Mouse (Mus musculus): ENCODE measurements around the gene Slc11a2. TPM values are rescaled to one million over a fixed set of nuclear protein-coding genes. Genes with fewer than 3 reads are reported as not detected.

Slc11a2 gene
- total and polyA plus RNA-seq, 3 experiments = 8.9 to 18.6 (median 13.0) TPM

DNA sequence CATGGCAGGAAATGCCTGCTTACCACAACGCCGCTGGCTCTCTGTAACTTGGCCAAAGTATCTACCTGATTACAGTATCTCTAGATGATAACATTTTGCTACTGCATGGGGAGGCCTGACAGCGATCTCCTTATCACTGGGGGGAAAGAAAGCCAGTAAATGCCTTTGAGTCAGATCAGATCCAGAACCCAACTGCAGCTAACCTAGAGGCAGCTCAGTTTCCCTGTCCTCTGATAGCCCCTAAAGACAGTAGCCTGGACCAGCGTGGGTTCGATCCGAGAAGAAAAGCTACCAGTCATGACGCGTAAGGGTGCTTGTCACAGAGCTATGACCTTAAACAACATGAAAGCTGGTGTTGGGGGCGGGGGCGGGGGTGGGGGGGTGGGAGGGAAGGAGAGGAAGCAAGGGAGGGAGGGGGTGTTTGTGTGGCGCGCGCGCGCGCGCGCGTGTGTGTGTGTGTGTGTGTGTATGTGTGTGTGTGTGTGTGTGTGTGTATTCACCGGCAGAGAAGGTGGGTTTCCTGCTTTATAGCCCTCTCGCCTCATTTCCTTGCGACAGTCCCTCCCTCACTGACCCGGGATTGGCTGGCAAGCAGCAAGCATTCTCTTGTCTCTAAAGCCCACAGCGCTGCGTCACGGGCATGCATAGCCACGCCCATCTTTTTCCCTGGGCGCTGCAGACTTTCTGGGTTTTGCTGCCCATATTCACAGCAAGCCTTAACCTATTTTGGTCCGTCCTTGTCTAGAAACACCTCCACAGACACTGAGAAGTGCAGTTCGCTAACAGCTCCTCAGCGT is 18.5 kb upstream of the Slc11a2 start:
- no peaks in the 10 kb centered on the region for H3K36me3 ChIP-seq (replicated peaks in 1 of 2; ENCODE audit: control insufficient read depth in 1 of 2, insufficient read depth in 1 of 2, low read length in 1 of 2)
- peak; percentile 96 for DNase-seq (ENCODE audit: extremely low read depth)
- no peaks in the 10 kb centered on the region for H3K79me2 ChIP-seq (replicated peaks; ENCODE audit: control insufficient read depth, extremely low read depth, insufficient read depth, poor library complexity, severe bottlenecking)
- in situ Hi-C loops (cut with MboI; ENCODE audit: low pct_ligation_motif_present, low pct_unique_long_range_greater_than_20kb, low sequenced_read_pairs) = no loop called here
- H3K9ac ChIP-seq (ENCODE audit: insufficient read depth, low read depth) = peak overlapping the region; percentile 73
- H3K9me3 ChIP-seq (replicated peaks; ENCODE audit: low read length) = no peaks in the 10 kb centered on the region
- H3K27ac ChIP-seq (ENCODE audit: insufficient read depth, low read depth) = no peak overlapping the region
- TF ChIP-seq MXI1 (IDR thresholded peaks at IDR 0.05; ENCODE audit: low read depth, low read length) = no peak
- no peak for TF ChIP-seq CHD1 (IDR thresholded peaks at IDR 0.05; ENCODE audit: low read depth, low read length)
- no peak for TF ChIP-seq ETS1 (conservative IDR thresholded peaks at IDR 0.05; ENCODE audit: low read depth, low read length)
- TF ChIP-seq SIN3A (IDR thresholded peaks at IDR 0.05; ENCODE audit: low read length) = no peak
- no peak for TF ChIP-seq RCOR1 (conservative IDR thresholded peaks at IDR 0.05; ENCODE audit: low read depth, low read length)
- no peak for TF ChIP-seq CTCF (conservative IDR thresholded peaks at IDR 0.05 in 1 of 2, IDR thresholded peaks at IDR 0.05 in 1 of 2; ENCODE audit: low read depth in 2 of 2, low read length in 2 of 2)
- TF ChIP-seq RAD21 (IDR thresholded peaks at IDR 0.05; ENCODE audit: low read depth, low read length) = no peak
- peak; percentile 58 for TF ChIP-seq NRF1 (IDR thresholded peaks at IDR 0.05; ENCODE audit: low read depth, low read length)
- no peak for TF ChIP-seq MYC (IDR thresholded peaks at IDR 0.05; ENCODE audit: low read depth, low read length)
- no peak for TF ChIP-seq ZC3H11A (IDR thresholded peaks at IDR 0.05; ENCODE audit: low read depth, low read length)
- TF ChIP-seq CHD2 (IDR thresholded peaks at IDR 0.05; ENCODE audit: low read length) = no peak
- TF ChIP-seq GABPA (IDR thresholded peaks at IDR 0.05; ENCODE audit: insufficient replicate concordance, low read depth, low read length) = no peak
- TF ChIP-seq POLR2AphosphoS2 (IDR thresholded peaks at IDR 0.05; ENCODE audit: low read depth, low read length) = no peak
- no peak for TF ChIP-seq ZNF384 (IDR thresholded peaks at IDR 0.05; ENCODE audit: low read depth, low read length)
- TF ChIP-seq SMC3 (IDR thresholded peaks at IDR 0.05; ENCODE audit: low read depth, low read length) = no peak
- peak; percentile 67 for TF ChIP-seq POLR2A (IDR thresholded peaks at IDR 0.05; ENCODE audit: low read depth, low read length)
- TF ChIP-seq TBP (conservative IDR thresholded peaks at IDR 0.05; ENCODE audit: low read depth, low read length) = peak; percentile 94
- no peak for TF ChIP-seq KAT2A (IDR thresholded peaks at IDR 0.05; ENCODE audit: insufficient replicate concordance, low read length)
- no peak for TF ChIP-seq JUND (conservative IDR thresholded peaks at IDR 0.05; ENCODE audit: low read depth, low read length)
- no peak for TF ChIP-seq MAFK (IDR thresholded peaks at IDR 0.05; ENCODE audit: insufficient replicate concordance, low read length)
- peak; percentile 58; the same call in 1 of the 2 replicates for TF ChIP-seq HCFC1 (IDR thresholded peaks at IDR 0.05; ENCODE audit: low read depth, low read length)
- peak; percentile 60; the same call in 1 of the 2 replicates for TF ChIP-seq MAZ (IDR thresholded peaks at IDR 0.05; ENCODE audit: low read depth, low read length)
- TF ChIP-seq MAX (IDR thresholded peaks at IDR 0.05; ENCODE audit: low read length) = peak; percentile 31
- no peak for TF ChIP-seq USF2 (conservative IDR thresholded peaks at IDR 0.05; ENCODE audit: low read depth, low read length)
- TF ChIP-seq EP300 (IDR thresholded peaks at IDR 0.05; ENCODE audit: low read length) = no peak
- no peak for TF ChIP-seq MEF2A (IDR thresholded peaks at IDR 0.05; ENCODE audit: borderline replicate concordance, low read depth, low read length)
- no peak for TF ChIP-seq JUN (IDR thresholded peaks at IDR 0.05; ENCODE audit: insufficient read depth, low read depth, low read length)
- peak; percentile 83 for TF ChIP-seq ELF1 (IDR thresholded peaks at IDR 0.05; ENCODE audit: low read depth, low read length)
- no peak for TF ChIP-seq BHLHE40 (IDR thresholded peaks at IDR 0.05; ENCODE audit: low read depth, low read length)
- TF ChIP-seq ZKSCAN1 (IDR thresholded peaks at IDR 0.05; ENCODE audit: borderline replicate concordance, low read depth, low read length) = no peak
- no peak; the same call in 1 of the 2 replicates for TF ChIP-seq ZMIZ1 (IDR thresholded peaks at IDR 0.05; ENCODE audit: low read depth, low read length)
- no peak for TF ChIP-seq IRF4 (IDR thresholded peaks at IDR 0.05; ENCODE audit: low read depth, low read length)
- 0 out of 2 replicates have a peak, but pooled peaks have one; percentile 34 for TF ChIP-seq NELFE (IDR thresholded peaks at IDR 0.05; ENCODE audit: low read depth, low read length)
- TF ChIP-seq USF1 (IDR thresholded peaks at IDR 0.05; ENCODE audit: low read depth, low read length) = no peak
- no peak for TF ChIP-seq PAX5 (IDR thresholded peaks at IDR 0.05; ENCODE audit: low read length)
- TF ChIP-seq E2F4 (IDR thresholded peaks at IDR 0.05; ENCODE audit: insufficient replicate concordance, low read depth, low read length) = no peak
- peak; percentile 59 for TF ChIP-seq TCF12 (IDR thresholded peaks at IDR 0.05; ENCODE audit: low read depth, low read length)
- no peak for TF ChIP-seq UBTF (IDR thresholded peaks at IDR 0.05; ENCODE audit: low read depth, low read length)
- H3K4me3 ChIP-seq (replicated peaks in 1 of 3; ENCODE audit: low read depth in 2 of 3, low read length in 2 of 3, poor library complexity in 1 of 3) = peak overlapping the region; percentile 53 to 68 (median 65)
- dilution Hi-C loops (cut with MboI; ENCODE audit: extremely low pct_ligation_motif_present, extremely low pct_unique_long_range_greater_than_20kb, low sequenced_read_pairs) = no loop called here
- H3K4me1 ChIP-seq (ENCODE audit: control insufficient read depth in 1 of 2, insufficient read depth in 2 of 2) = peaks cover 2 to 15% of the 10 kb centered on the region in 2 experiments; a peak in 2 of 4 replicates
- peak overlapping the region; percentile 93 for H3K4me2 ChIP-seq (ENCODE audit: insufficient read depth, low read depth, poor library complexity, severe bottlenecking)
- no peaks in the 10 kb centered on the region for H3K27me3 ChIP-seq (replicated peaks)

All from CH12.LX (cell line).